Mouse (Mus musculus) midbrain, embryonic 15.5 days (tissue): ENCODE measurements at regions not wholly inside any gene's neighbourhood (a gene's known extent, or its start where the extent isn't known, plus 50 kb on each side); places are given as distances from the start of the nearest gene placed in this dataset.

Source experiments
- ATAC-seq: fragments of 200-750 bp; cut with Nextera tagmentation; replicated peaks from 2 replicates; pipeline ENCODE4 v1.8.0; 2017; ENCODE audit warnings: moderate TSS enrichment
- H3K27ac ChIP-seq: fragments of 300-500 bp; sonication (generic); 2 replicates; pipeline ENCODE4 v1.5.1; 2015; ENCODE audit warnings: mild to moderate bottlenecking, inconsistent platforms
- H3K27me3 ChIP-seq: fragments of 300-500 bp; sonication (generic); replicated peaks from 2 replicates; pipeline ENCODE4 v1.6.1; 2015; ENCODE audit warnings: inconsistent platforms
- H3K36me3 ChIP-seq: fragments of 300-500 bp; sonication (generic); replicated peaks from 2 replicates; pipeline ENCODE4 v1.6.1; 2015; ENCODE audit warnings: inconsistent platforms
- H3K4me1 ChIP-seq: fragments of 300-500 bp; sonication (generic); 2 replicates; pipeline ENCODE4 v1.6.1; 2015; ENCODE audit warnings: inconsistent platforms
- H3K4me2 ChIP-seq: fragments of 300-500 bp; sonication (generic); 2 replicates; pipeline ENCODE4 v1.6.1; 2015; ENCODE audit warnings: inconsistent platforms, mild to moderate bottlenecking, moderate library complexity
- H3K4me3 ChIP-seq: fragments of 300-500 bp; sonication (generic); 2 replicates; pipeline ENCODE4 v1.5.1; 2015; ENCODE audit warnings: mild to moderate bottlenecking, inconsistent platforms
- H3K9ac ChIP-seq: fragments of 300-500 bp; sonication (generic); 2 replicates; pipeline ENCODE4 v1.6.1; 2015; ENCODE audit warnings: mild to moderate bottlenecking, inconsistent platforms
- H3K9me3 ChIP-seq: fragments of 300-500 bp; sonication (generic); 2 replicates; pipeline ENCODE4 v1.6.1; 2016; ENCODE audit warnings: inconsistent platforms

- no peaks in the 10 kb centered on the region for H3K36me3 ChIP-seq
- no peak overlapping the region for H3K27ac ChIP-seq
- no peaks in the 10 kb centered on the region for H3K9me3 ChIP-seq
- no peaks in the 10 kb centered on the region for H3K27me3 ChIP-seq
- peak; percentile 82 for ATAC-seq
- H3K4me3 ChIP-seq = no peak overlapping the region
- H3K4me2 ChIP-seq = no peak overlapping the region
- no peaks in the 10 kb centered on the region for H3K4me1 ChIP-seq
- H3K9ac ChIP-seq = no peak overlapping the region
Measured at GRCm38 (mm10) chr2:55974096-55974495, 538.3 kb downstream of the Kcnj3 start.
